In genomic region chr8:92721266-92721935, GRCm38 (mm10) we compare ENCODE assay signal across 9 mouse cellular contexts. TPM values are rescaled to one million over a fixed set of nuclear protein-coding genes. Genes with fewer than 3 reads are reported as not detected.
DNase-seq lines count a peak whose midpoint lies in the region; ATAC-seq and TF ChIP-seq lines count a peak whose summit lies in the region.
"Had no signal": no experiment of that assay in that cellular context is flagged by ENCODE, and none has a peak within 500 bp of the region (broad histone marks: within the 10 kb centered on the region; RNA-seq: fewer than 3 reads in every experiment).

No protein-coding gene starts in this region.

- H3K4me2 ChIP-seq in forebrain, embryonic 14.5 days (ENCODE audit: low read length) = no peak overlapping the region
- no peak overlapping the region for H3K4me2 ChIP-seq in lung, embryonic 16.5 days (ENCODE audit: low read depth, low read length)
- H3K4me2 ChIP-seq: liver, embryonic 15.5 days had no signal

- DNase-seq in urinary bladder, postnatal 14 days (ENCODE audit: low spot score) = peak; percentile 41
- no peak for DNase-seq in urinary bladder, postnatal 10 days (ENCODE audit: low spot score)
- DNase-seq in forebrain, embryonic 14.5 days (ENCODE audit: low spot score) = peak; percentile 89
- peak; percentile 79 to 82 for DNase-seq in heart, postnatal 10 days
- DNase-seq in layer of hippocampus, adult 2 months (ENCODE audit: low spot score in 2 of 2) = peak; percentile 75 to 77
- peak; percentile 67 for DNase-seq in right cerebral cortex, adult 18-20 months
- DNase-seq in T-cell, adult 2 months (ENCODE audit: low spot score) = no peak

- intact Hi-C loops in heart, postnatal 10 days (cut with DNase I) = loop anchor here (1.0 to 10.0 kb wide), 5 partner anchors 75 to 1347 kb away; no protein-coding TSS in a partner anchor

- no peak overlapping the region for H3K27ac ChIP-seq in forebrain, embryonic 14.5 days (ENCODE audit: low read depth, low read length)
- H3K27ac ChIP-seq in layer of hippocampus, adult 2 months = no peak overlapping the region
- H3K27ac ChIP-seq in lung, embryonic 16.5 days (ENCODE audit: low read length) = no peak overlapping the region
- H3K27ac ChIP-seq: liver, embryonic 15.5 days had no signal

- peaks cover 21% of the 10 kb centered on the region for H3K4me1 ChIP-seq in forebrain, embryonic 14.5 days (ENCODE audit: control insufficient read depth, insufficient read depth, low read length)
- peaks cover 6% of the 10 kb centered on the region for H3K4me1 ChIP-seq in lung, embryonic 16.5 days (replicated peaks; ENCODE audit: control insufficient read depth, insufficient read depth, low read length)
- H3K4me1 ChIP-seq: liver, embryonic 15.5 days had no signal

- no peaks in the 10 kb centered on the region for H3K27me3 ChIP-seq in forebrain, embryonic 14.5 days (replicated peaks; ENCODE audit: control insufficient read depth, insufficient read depth, low read length)
- no peaks in the 10 kb centered on the region for H3K27me3 ChIP-seq in lung, embryonic 16.5 days (ENCODE audit: control insufficient read depth, insufficient read depth, low read depth, low read length)
- H3K27me3 ChIP-seq: liver, embryonic 15.5 days had no signal

- no peaks in the 10 kb centered on the region for H3K9me3 ChIP-seq in forebrain, embryonic 14.5 days (replicated peaks; ENCODE audit: control insufficient read depth, low read length)
- H3K9me3 ChIP-seq in lung, embryonic 16.5 days (ENCODE audit: control insufficient read depth, low read length) = no peaks in the 10 kb centered on the region
- H3K9me3 ChIP-seq: liver, embryonic 15.5 days had no signal

- 41% methylated on average over 12 of the region's 12 CpGs for WGBS in forebrain, embryonic 14.5 days
- WGBS in lung, embryonic 16.5 days = 36% methylated on average over 12 of the region's 12 CpGs

- H3K4me3 ChIP-seq in forebrain, embryonic 14.5 days (ENCODE audit: low read depth, low read length) = no peak overlapping the region
- H3K4me3 ChIP-seq in layer of hippocampus, adult 2 months = no peak overlapping the region
- no peak overlapping the region for H3K4me3 ChIP-seq in lung, embryonic 16.5 days (ENCODE audit: low read length)
- H3K4me3 ChIP-seq: liver, embryonic 15.5 days had no signal

- no peak overlapping the region for H3K9ac ChIP-seq in forebrain, embryonic 14.5 days (ENCODE audit: low read length)
- no peak overlapping the region for H3K9ac ChIP-seq in lung, embryonic 16.5 days (ENCODE audit: low read length)
- H3K9ac ChIP-seq: liver, embryonic 15.5 days had no signal

- H3K36me3 ChIP-seq in forebrain, embryonic 14.5 days (ENCODE audit: control insufficient read depth, insufficient read depth, low read length) = no peaks in the 10 kb centered on the region
- H3K36me3 ChIP-seq in lung, embryonic 16.5 days (ENCODE audit: control insufficient read depth, insufficient read depth, low read length) = no peaks in the 10 kb centered on the region
- H3K36me3 ChIP-seq: liver, embryonic 15.5 days had no signal

- ATAC-seq in forebrain, embryonic 14.5 days = peak; percentile 91
- peak; percentile 87; the same call in 1 of the 2 replicates for ATAC-seq in lung, embryonic 16.5 days (ENCODE audit: low read depth)

- TF ChIP-seq CTCF in layer of hippocampus, adult 2 months (conservative IDR thresholded peaks at IDR 0.05) = peak; percentile 86

RNA-seq across cellular contexts. Expression of gene Irx6, which starts 47.3 kb away (rescaled TPM):
- polyA plus RNA-seq in forebrain, embryonic 14.5 days (2014; fragmentation: Nextera tagmentation; extraction: Ambion mirVana) = 0.38 and 0.69 TPM in 2 replicates
- total RNA-seq in heart, postnatal 10 days (2021) = not detected
- total RNA-seq in layer of hippocampus, adult 2 months (2021) = under 1 TPM; 0.10 to 0.38 TPM
- polyA plus RNA-seq in lung, embryonic 16.5 days (2015; fragmentation: Nextera tagmentation; extraction: Ambion mirVana) = 0.10 and 0.16 TPM in 2 replicates
- polyA plus RNA-seq: liver, embryonic 15.5 days had no signal

Comparison
In these comparisons a context has a peak if more than half of its experiments do, and no peak if none do; other contexts are left out.
1. DNase-seq: peak in urinary bladder, postnatal 14 days (single experiment), forebrain, embryonic 14.5 days (single experiment), heart, postnatal 10 days (2 of 2), layer of hippocampus, adult 2 months (2 of 2) and right cerebral cortex, adult 18-20 months (single experiment); none in urinary bladder, postnatal 10 days (single experiment) and T-cell, adult 2 months (single experiment).